Mouse (Mus musculus) heart, postnatal 10 days (tissue): Measurements from ENCODE around the gene Lrrc42. TPM values are rescaled to one million over a fixed set of nuclear protein-coding genes. Genes with fewer than 3 reads are reported as not detected.

ENCODE experiments used
- DNase-seq, 2 experiments: peaks; one replicate each; pipeline ENCODE4 v3.0.0; 2021
- intact Hi-C: fragments of 180-260 bp; cut with DNase I; formaldehyde crosslinking; loops from one replicate; pipeline ENCODE4 v1.15.1; 2025
- total RNA-seq, 2 experiments: library from RNA; stranded (reverse); gene quantifications; 2 replicates each; pipeline ENCODE4 v1.2.3; 2021

Lrrc42 gene
- total RNA-seq, 2 experiments from 2014 or later = 16.4 to 21.6 TPM

DNA sequence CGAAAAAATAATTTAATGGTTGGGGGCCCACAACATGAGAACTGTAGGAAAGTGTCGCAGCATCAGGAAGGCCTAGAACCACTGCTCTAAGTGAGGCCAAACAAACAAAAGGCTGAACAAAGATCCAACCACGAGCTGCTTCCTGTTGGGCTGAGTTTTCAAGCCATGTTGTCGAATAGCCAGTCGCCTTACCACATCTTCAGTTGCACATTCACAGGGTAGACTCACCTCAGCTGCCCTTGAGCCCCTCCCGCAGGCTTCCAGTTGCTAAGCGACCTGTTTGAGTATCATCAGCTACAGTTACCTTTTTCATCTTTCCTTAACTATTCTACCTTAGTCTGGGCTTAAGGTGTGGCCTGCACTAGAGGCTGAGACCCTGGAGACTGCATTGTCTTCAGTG is 50.3 kb downstream of the Lrrc42 start:
- intact Hi-C loops = no loop called here
- no peak for DNase-seq

DNA sequence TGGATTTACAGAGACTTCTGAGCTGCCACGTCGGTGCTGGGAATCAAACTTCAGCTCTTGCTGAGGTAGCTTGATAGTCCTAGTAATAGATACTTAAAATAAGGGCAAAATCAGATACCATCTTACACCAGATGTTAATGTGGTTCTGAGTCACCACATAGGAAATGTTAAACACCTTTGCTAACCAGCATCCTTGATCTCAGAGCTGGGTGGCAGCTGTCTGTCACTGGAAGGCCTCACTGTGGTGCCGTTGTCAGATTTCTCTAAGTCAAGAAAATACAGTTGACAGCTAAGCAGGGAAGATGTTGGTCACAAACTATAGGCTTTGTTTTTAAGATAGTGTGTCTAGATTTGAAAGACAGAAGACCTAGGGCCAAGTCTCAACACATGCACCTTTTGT is 51.6 kb downstream of the Lrrc42 start:
- no peak for DNase-seq
- intact Hi-C loops = no loop called here

DNA sequence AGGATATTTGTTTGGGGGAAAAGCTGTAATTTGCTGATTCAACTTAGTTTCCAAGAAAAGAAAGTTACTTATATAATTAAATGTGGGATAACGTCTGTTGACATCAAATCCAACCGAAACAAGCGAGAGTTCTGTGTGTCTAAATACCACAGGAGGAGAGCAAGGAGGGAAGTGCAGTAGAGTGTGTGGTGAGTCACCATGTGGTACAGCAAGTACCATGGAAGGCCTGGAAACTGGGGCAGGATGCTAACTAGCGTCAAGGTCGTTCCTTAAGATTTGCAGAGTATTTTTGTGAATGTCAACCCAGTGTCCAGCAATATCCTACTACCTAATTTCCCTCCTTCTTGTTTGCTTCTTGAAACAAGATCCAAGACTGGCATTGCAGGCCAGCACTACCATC is 55.3 kb downstream of the Lrrc42 start:
- no peak for DNase-seq
- intact Hi-C loops = no loop called here

DNA sequence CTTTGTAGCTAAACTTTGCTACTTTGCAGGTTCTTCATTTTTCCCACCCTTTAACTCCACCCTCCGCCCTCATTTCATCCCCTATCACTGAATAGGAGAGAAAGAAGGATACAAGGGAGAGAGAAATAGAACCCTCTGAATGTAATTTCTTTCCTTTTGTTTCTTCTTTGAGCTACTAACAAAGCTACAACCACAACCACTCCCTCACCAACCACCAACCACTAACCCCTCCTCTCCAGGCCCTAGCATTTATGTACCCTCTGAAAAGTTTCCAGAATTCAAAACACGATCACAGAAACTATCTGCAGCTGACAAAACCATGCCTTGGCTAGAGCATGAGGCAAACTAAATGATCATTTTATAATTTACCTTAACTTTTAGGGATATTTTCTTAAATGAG is 56.9 kb downstream of the Lrrc42 start:
- DNase-seq = no peak
- intact Hi-C loops = no loop called here

DNA sequence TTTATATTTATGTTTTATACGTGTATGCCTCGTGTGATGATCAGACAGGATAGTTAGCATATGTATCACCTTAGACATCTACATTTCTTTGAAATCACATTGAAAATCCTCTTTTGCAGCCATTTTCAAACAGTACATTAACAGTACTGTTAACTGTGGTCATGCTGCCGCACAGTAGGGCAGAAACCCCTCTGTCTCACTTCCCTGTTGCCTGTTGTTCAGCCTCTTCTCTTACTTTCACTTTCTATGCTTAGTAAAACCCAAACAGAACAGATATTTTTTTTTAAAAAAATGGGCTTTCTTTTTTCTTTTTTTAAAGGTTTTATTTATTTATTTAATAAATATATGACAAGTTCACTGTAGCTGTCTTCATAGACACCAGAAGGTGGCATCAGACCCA is 59.5 kb downstream of the Lrrc42 start:
- intact Hi-C loops = no loop called here
- DNase-seq = no peak

DNA sequence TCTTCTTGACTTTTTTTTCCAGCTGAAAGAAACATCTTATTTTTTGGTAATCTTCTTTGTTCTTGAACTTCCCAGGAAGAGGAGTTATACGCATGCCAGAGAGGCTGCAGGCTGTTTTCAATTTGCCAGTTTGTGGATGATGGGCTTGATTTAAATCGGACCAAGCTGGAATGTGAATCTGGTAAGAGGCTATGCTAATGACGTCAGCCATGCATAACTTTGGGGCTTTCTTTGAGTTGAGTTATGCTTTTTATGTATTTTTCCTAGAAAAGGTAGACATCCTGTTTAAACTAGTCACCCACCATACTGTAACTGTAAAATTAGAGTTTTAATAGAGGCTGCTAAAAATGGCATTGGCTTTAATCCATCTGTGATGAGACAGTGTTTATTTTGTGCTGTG is 67.6 kb downstream of the Lrrc42 start:
- intact Hi-C loops = no loop called here
- no peak for DNase-seq

Other genes starting within 250 kb of the Lrrc42 start
- 10 to 100 TPM; 84.2 to 87.3 TPM for gene Mrpl37, start 186.7 kb downstream of the Lrrc42 start, total RNA-seq
- 10 to 100 TPM; 11.4 to 12.0 TPM for gene Cyb5rl, start 186.5 kb downstream of the Lrrc42 start, total RNA-seq
- not detected for gene Cdcp2, start 156.6 kb downstream of the Lrrc42 start, total RNA-seq
- gene Tmem59, start 75.1 kb downstream of the Lrrc42 start, total RNA-seq = 100 to 1,000 TPM; 170 TPM
- gene Tceanc2, start 74.4 kb downstream of the Lrrc42 start, total RNA-seq = 10 to 100 TPM; 14.1 to 17.6 TPM
- gene Ldlrad1, start 44.4 kb downstream of the Lrrc42 start, total RNA-seq = not detected
- gene Hspb11, start 61 bp upstream of the Lrrc42 start, total RNA-seq = 10 to 100 TPM; 16.3 to 16.8 TPM
- gene Dio1, start 53.6 kb upstream of the Lrrc42 start, total RNA-seq = not detected
- gene Yipf1, start 60.8 kb upstream of the Lrrc42 start, total RNA-seq = 10 to 100 TPM; 26.1 to 28.5 TPM
- gene Ndc1, start 114.3 kb upstream of the Lrrc42 start, total RNA-seq = 10 to 100 TPM; 15.0 to 16.7 TPM
- gene Glis1, start 181.1 kb upstream of the Lrrc42 start, total RNA-seq = under 1 TPM in 1 of 2 experiments, not detected in 1; 0.38 TPM